ENCODE assay signal across 8 mouse cellular contexts in the genomic region with DNA sequence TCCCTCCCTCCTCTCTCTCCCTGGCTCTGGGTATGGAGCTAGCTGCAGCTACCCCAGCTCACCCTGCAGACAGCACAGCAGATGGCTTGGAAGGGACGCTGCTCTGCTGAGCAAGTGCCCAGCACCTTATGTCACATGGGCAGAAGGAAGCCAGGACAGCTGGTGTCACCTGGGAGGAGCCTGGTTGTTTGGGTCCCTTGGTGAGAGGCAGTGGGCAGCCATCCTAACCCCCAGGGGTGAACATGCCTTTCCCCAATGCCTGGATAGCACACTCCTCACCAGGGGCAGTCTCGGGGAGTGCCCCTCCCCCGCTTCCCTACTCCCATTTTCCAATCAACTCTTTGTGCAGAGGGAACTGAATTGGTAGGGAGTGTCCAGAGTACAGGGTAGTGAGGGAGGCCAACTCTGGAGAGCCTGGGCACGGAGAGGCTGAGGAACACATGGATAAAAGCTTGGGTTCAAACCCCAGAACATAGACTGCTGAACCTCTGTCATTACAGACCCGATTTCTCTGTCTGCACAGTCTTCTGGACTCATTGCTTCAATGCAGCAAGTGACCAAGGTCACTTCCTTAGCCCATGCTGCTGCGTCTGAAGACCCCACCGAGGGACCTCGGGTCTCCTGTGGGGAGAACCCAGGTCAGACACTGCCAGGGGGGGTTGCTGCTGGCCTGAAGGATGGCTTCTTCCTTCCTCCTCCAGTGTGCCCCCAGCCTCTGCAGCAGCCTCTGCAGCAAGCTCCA. TPM values are rescaled to one million over a fixed set of nuclear protein-coding genes. Genes with fewer than 3 reads are reported as not detected.
DNase-seq lines count a peak whose midpoint lies in the region; ATAC-seq and TF ChIP-seq lines count a peak whose summit lies in the region.

No protein-coding gene starts in this region.

- 21% methylated on average over 8 of the region's 8 CpGs for WGBS in kidney, adult 2 months
- WGBS in cerebellum, adult 2 months: 8% methylated on average over 8 of the region's 8 CpGs
- WGBS in hindbrain, embryonic 15.5 days: 8% methylated on average over 8 of the region's 8 CpGs
- WGBS in liver, embryonic 15.5 days (ENCODE audit: insufficient replicate concordance): 21% methylated on average over 8 of the region's 8 CpGs

- H3K4me2 ChIP-seq in hindbrain, embryonic 15.5 days: no peak overlapping the region
- peak overlapping the region; percentile 28 for H3K4me2 ChIP-seq in liver, embryonic 15.5 days

- H3K9ac ChIP-seq in hindbrain, embryonic 15.5 days: no peak overlapping the region
- no peak overlapping the region for H3K9ac ChIP-seq in liver, embryonic 15.5 days

- DNase-seq in kidney, adult 2 months: peak; percentile 56
- DNase-seq in kidney, adult 11 months: no peak
- peak; percentile 93 to 96 for DNase-seq in cerebellum, adult 2 months
- peak; percentile 90 for DNase-seq in gastrocnemius, adult 2 months
- peak; percentile 31 for DNase-seq in thymus, postnatal 0 days (ENCODE audit: low spot score)
- no peak for DNase-seq in left cerebral cortex, adult 8-10 months (ENCODE audit: low spot score in 2 of 2)

- TF ChIP-seq POLR2A in kidney, adult 2 months (IDR thresholded peaks at IDR 0.05; ENCODE audit: low read depth, low read length): no peak
- 0 out of 2 replicates have a peak, but pooled peaks have one; percentile 25 for TF ChIP-seq POLR2A in cerebellum, adult 2 months (IDR thresholded peaks at IDR 0.05; ENCODE audit: borderline replicate concordance, insufficient read depth, low read length)

- H3K4me3 ChIP-seq in kidney, adult 2 months (ENCODE audit: insufficient read depth, low read depth, low read length): no peak overlapping the region
- H3K4me3 ChIP-seq in cerebellum, adult 2 months (replicated peaks; ENCODE audit: insufficient read depth, low read depth, low read length): no peak overlapping the region
- H3K4me3 ChIP-seq in gastrocnemius, adult 2 months: peak overlapping the region; percentile 30
- H3K4me3 ChIP-seq in hindbrain, embryonic 15.5 days: no peak overlapping the region
- H3K4me3 ChIP-seq in liver, embryonic 15.5 days (replicated peaks): no peak overlapping the region

- H3K27ac ChIP-seq in kidney, adult 2 months (ENCODE audit: insufficient read depth, low read depth, low read length): peak overlapping the region; percentile 54
- peak overlapping the region; percentile 80 for H3K27ac ChIP-seq in cerebellum, adult 2 months (ENCODE audit: insufficient read depth, low read length)
- H3K27ac ChIP-seq in gastrocnemius, adult 2 months: peak overlapping the region; percentile 97
- 0 out of 2 replicates have a peak overlapping the region, but pooled peaks have one; percentile 23 for H3K27ac ChIP-seq in hindbrain, embryonic 15.5 days (replicated peaks)
- H3K27ac ChIP-seq in liver, embryonic 15.5 days (replicated peaks): peak overlapping the region; percentile 78

- TF ChIP-seq CTCF in kidney, adult 2 months (conservative IDR thresholded peaks at IDR 0.05; ENCODE audit: insufficient read depth, insufficient read length, low read depth, low read length): no peak
- no peak for TF ChIP-seq CTCF in cerebellum, adult 2 months (IDR thresholded peaks at IDR 0.05; ENCODE audit: borderline replicate concordance, insufficient read depth, low read depth, low read length)
- TF ChIP-seq CTCF in gastrocnemius, adult 2 months (IDR thresholded peaks at IDR 0.05): no peak

- peaks cover 3% of the 10 kb centered on the region; the same call in 1 of the 2 replicates for H3K36me3 ChIP-seq in kidney, adult 2 months (ENCODE audit: control insufficient read depth, insufficient read depth, low read length)
- no peaks in the 10 kb centered on the region for H3K36me3 ChIP-seq in hindbrain, embryonic 15.5 days
- H3K36me3 ChIP-seq in liver, embryonic 15.5 days (replicated peaks): peaks cover 32% of the 10 kb centered on the region; the same call in 1 of the 2 replicates

- intact Hi-C loops in gastrocnemius, adult 2 months (cut with DNase I): no loop called here

- H3K9me3 ChIP-seq in hindbrain, embryonic 15.5 days: no peaks in the 10 kb centered on the region
- no peaks in the 10 kb centered on the region for H3K9me3 ChIP-seq in liver, embryonic 15.5 days (replicated peaks)

- no peaks in the 10 kb centered on the region for H3K27me3 ChIP-seq in kidney, adult 2 months (replicated peaks; ENCODE audit: control insufficient read depth, insufficient read depth, low read length)
- H3K27me3 ChIP-seq in cerebellum, adult 2 months (ENCODE audit: control insufficient read depth, insufficient read depth, low read length): no peaks in the 10 kb centered on the region
- H3K27me3 ChIP-seq in hindbrain, embryonic 15.5 days: no peaks in the 10 kb centered on the region; the same call in 1 of the 2 replicates
- H3K27me3 ChIP-seq in liver, embryonic 15.5 days: no peaks in the 10 kb centered on the region

- peak; percentile 61 for ATAC-seq in hindbrain, embryonic 15.5 days (ENCODE audit: low FRiP score, low read depth)
- ATAC-seq in liver, embryonic 15.5 days (ENCODE audit: insufficient read depth): peak; percentile 9; the same call in 1 of the 2 replicates

- peaks cover 40% of the 10 kb centered on the region for H3K4me1 ChIP-seq in kidney, adult 2 months (ENCODE audit: control insufficient read depth, insufficient read depth, low read length)
- H3K4me1 ChIP-seq in cerebellum, adult 2 months (ENCODE audit: control insufficient read depth, insufficient read depth, low read length): peaks cover 42% of the 10 kb centered on the region
- peaks cover 33% of the 10 kb centered on the region for H3K4me1 ChIP-seq in hindbrain, embryonic 15.5 days (replicated peaks)
- peaks cover 43% of the 10 kb centered on the region for H3K4me1 ChIP-seq in liver, embryonic 15.5 days (replicated peaks)

RNA-seq across cellular contexts. Expression of gene H6pd, which starts 18.4 kb away (rescaled TPM):
- polyA plus RNA-seq in kidney, adult 2 months (2012; rRNA removed): 137 and 161 TPM in 2 replicates
- 11.6 and 14.1 TPM in 2 replicates for polyA plus RNA-seq in cerebellum, adult 2 months (2012; rRNA removed)
- total RNA-seq in gastrocnemius, adult 2 months (2021): 100 to 1,000 TPM in 1 of 2 experiments, 10 to 100 TPM in 1; 41.6 to 104 TPM
- 3.0 and 3.4 TPM in 2 replicates for polyA plus RNA-seq in hindbrain, embryonic 15.5 days (2015; fragmentation: Nextera tagmentation; extraction: Ambion mirVana)
- polyA plus RNA-seq in liver, embryonic 15.5 days (2015; fragmentation: Nextera tagmentation; extraction: Ambion mirVana): 16.9 and 21.5 TPM in 2 replicates
- 12.3 and 13.8 TPM in 2 replicates for polyA plus RNA-seq in thymus, postnatal 0 days (2015; fragmentation: Nextera tagmentation; extraction: Ambion mirVana)
- 10 to 100 TPM; 14.7 to 17.8 (median 16.3) TPM for total RNA-seq in left cerebral cortex, adult 8-10 months (2022)

RNA-seq across cellular contexts. Expression of gene Spsb1, which starts 35.5 kb away (rescaled TPM):
- polyA plus RNA-seq in kidney, adult 2 months (2012; rRNA removed): 6.5 and 6.7 TPM in 2 replicates
- polyA plus RNA-seq in cerebellum, adult 2 months (2012; rRNA removed): 25.3 and 26.3 TPM in 2 replicates
- 10 to 100 TPM in 1 of 2 experiments, 1 to 10 TPM in 1; 5.5 to 16.1 TPM for total RNA-seq in gastrocnemius, adult 2 months (2021)
- polyA plus RNA-seq in hindbrain, embryonic 15.5 days (2015; fragmentation: Nextera tagmentation; extraction: Ambion mirVana): 7.4 and 9.5 TPM in 2 replicates
- 0.61 and 0.77 TPM in 2 replicates for polyA plus RNA-seq in liver, embryonic 15.5 days (2015; fragmentation: Nextera tagmentation; extraction: Ambion mirVana)
- 9.0 and 9.5 TPM in 2 replicates for polyA plus RNA-seq in thymus, postnatal 0 days (2015; fragmentation: Nextera tagmentation; extraction: Ambion mirVana)
- 10 to 100 TPM; 21.6 to 30.4 (median 23.9) TPM for total RNA-seq in left cerebral cortex, adult 8-10 months (2022)

Comparison
In these comparisons a context has a peak if more than half of its experiments do, and no peak if none do; other contexts are left out.
1. DNase-seq: peak in kidney, adult 2 months (single experiment), cerebellum, adult 2 months (2 of 2), gastrocnemius, adult 2 months (single experiment) and thymus, postnatal 0 days (single experiment); none in kidney, adult 11 months (single experiment) and left cerebral cortex, adult 8-10 months (0 of 2).
2. H3K27ac ChIP-seq: peak in every context shown above with its lines; median percentile 97 in gastrocnemius, adult 2 months; 80 in cerebellum, adult 2 months; 78 in liver, embryonic 15.5 days; 54 in kidney, adult 2 months; 23 in hindbrain, embryonic 15.5 days.